Mouse (Mus musculus) lung, postnatal 25 days (tissue): ENCODE measurements around the gene Tnfrsf21.

Experiments used
- DNase-seq: peaks from one replicate; pipeline ENCODE4 v3.0.0; 2022; ENCODE audit warnings: low spot score

The Tnfrsf21 gene

DNA sequence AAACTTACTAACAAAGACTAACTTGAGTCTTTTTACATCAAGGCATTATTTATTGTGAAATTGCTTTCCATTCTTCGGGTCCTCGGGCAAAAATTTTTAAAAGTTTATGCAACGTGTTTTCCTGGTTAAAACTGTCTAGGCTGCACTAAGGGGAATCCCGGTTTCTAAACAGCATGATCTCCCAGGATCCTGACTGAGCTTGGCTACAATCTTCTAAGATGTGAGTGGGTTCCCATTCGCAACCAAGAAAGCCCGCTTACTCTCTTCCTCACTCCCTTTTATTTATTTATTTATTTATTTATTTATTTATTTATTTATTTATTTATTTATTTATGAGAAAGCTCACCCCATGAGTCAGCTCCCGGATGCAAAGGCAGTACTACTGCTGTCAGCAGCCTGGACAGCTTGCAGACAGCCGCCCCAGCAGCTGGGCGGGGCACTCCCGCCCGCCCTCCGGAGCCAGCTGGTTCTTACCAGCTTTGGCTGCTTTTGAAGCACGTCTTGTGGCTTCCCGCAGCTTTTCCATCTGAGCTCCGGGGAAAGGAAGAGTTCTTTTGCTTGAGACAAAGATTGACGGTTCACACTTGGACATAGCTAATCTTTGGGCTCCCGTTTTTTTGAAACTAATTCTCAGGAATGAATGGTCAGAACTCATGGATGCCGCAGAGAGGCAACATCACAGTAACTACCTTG, 60.6 kb downstream of the Tnfrsf21 start:
- DNase-seq = peak; percentile 69

- DNase-seq = no peak
These were observed 61.2 kb downstream of the Tnfrsf21 start for GRCm38 (mm10) chr17:43077540-43077939.

GRCm38 (mm10) chr17:43081225-43081624, 64.9 kb downstream of the Tnfrsf21 start:
- DNase-seq = no peak

- DNase-seq = no peak
These were observed 73.1 kb downstream of the Tnfrsf21 start for GRCm38 (mm10) chr17:43089496-43089895.

DNA sequence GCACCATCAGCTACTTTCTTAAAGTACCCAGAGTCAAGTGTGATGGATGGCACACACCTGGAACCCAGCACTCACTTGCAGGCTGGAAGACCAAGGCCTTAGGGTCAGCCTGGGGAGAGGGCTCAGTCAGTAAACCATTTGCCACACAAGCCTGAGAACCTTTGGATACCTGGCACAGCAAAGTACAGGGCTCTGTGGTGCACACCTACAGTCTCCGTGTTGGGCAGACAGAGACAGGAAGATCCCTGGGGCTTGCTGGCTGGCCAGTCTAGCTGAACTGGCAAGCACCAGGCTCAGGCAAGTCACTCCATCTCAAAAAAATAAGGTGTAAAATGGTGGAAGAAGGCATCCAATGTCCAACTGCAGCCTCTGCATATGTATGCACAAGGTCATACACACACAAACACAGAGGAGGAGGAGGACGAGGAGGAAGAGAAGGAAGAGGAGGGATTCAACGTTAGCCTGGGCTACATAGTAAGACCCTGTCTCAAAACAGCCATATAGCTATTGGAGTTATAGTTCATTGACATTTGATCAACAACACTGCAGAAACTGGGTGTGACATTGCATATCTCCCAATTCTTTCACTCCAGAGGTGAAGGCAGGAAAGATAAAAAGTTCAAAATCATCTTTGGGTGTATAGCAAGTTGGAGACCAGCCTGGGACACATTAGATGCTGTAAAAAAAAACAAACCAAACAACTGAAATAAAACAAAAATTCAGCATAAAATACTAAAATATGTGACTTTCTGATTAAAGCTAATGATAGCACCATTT, 74.8 kb downstream of the Tnfrsf21 start:
- no peak for DNase-seq

- no peak for DNase-seq
These were observed 76.1 kb downstream of the Tnfrsf21 start for GRCm38 (mm10) chr17:43092280-43092995.

GRCm38 (mm10) chr17:43094285-43094684, 77.9 kb downstream of the Tnfrsf21 start:
- no peak for DNase-seq

- no peak for DNase-seq
These were observed 80.8 kb downstream of the Tnfrsf21 start for GRCm38 (mm10) chr17:43097101-43097688.

DNA sequence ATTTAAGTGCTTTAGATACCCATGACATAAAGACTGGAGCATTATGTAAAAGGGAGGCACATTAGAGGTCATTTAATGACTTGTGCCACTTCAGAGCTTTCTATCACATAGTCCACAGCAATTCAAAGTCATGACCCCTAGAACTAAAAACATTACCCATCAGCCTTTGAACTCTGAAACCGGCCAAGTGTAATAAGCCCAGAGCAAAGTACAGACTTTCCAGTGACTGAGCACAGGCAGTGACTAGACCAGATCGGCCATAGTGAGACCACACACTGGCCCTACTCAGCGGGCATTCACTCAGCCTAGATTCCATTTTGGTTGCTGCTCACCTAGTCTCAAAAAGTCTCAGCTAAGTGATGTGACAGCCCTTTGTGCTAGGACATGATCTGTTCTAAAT, 89.8 kb downstream of the Tnfrsf21 start:
- no peak for DNase-seq

GRCm38 (mm10) chr17:43107338-43107737, 91.0 kb downstream of the Tnfrsf21 start:
- no peak for DNase-seq

DNA sequence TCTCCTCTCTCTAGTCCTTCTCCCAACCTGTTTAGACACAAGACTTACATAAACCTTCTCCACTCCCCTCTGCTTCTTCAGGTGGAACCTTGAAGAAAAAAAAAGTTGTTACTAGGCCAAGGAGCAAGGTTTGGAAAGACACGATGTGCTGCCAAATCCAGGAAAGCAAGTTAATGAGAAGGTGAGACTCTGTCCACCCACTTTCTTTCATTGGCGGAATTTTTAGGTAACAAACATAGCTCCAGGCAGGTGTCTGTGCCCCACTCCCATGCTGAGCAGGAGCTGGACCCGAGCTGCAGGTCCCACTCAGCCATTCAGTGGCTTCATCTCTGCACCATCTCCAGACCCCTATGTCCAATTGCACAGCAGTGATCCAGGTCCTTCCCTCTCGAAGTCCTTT, 93.1 kb downstream of the Tnfrsf21 start:
- DNase-seq = no peak

DNA sequence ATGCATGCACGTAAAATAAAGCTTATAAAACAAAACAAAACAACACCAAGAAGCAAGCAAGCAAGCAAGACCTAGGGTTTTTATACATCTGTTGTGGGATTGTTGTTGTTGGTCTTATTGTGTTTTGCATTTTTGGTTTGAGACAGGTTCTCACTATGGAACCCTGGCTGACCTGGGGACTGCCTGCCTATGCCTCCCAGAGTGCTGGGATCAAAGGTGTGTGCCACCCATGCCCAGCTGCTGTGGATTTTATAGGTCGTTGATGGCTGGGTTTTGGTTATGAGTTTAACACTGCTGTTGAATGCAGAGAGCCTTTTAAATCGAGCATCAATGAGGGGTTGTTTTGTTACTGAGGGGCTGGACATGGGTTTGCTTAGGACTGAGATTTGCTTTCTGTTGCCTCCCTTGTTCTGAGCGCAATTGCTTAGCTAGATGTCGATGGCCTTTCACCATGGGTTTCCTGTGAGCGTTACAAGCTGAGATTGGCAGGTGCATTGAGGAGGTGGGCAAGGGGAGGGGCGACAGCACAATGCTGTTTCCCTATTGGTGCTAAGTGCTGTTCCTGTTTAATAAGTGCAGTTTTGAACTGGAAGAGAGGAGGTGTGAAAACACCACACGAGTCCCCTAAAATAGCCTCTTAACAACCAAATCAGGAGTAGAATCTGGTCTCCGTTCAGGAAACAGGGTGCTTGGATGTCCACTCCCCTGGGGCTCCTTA, 94.0 kb downstream of the Tnfrsf21 start:
- DNase-seq = no peak

DNA sequence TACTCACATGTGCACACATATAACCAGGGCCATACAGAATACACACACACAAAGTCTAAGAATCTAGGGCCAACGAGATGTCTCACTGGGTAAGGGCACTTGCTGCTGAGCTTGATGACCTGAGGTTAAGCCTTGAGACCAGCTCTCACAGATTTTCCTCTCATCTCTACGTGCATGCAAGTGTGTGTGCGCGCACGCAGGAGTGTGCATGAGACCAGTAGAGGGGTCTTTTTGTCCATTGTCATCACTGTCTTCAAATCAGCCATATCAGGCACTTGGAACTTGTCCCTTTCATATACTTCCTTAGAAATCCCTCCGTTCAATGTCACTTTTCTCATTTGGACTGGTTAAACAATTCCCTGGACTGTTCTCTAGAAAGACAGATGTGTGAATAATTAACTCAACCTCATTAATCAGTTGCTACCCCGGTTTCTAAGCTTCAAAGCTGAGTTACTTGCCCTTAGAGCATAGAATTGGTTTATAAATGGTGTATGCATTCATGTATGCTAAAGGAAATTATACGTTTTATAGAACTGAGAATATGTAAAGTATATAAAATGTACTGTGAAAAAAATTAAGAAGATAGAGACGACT, 97.1 kb downstream of the Tnfrsf21 start:
- no peak for DNase-seq

- no peak for DNase-seq
These were observed 97.8 kb downstream of the Tnfrsf21 start for GRCm38 (mm10) chr17:43114086-43114581.

DNA sequence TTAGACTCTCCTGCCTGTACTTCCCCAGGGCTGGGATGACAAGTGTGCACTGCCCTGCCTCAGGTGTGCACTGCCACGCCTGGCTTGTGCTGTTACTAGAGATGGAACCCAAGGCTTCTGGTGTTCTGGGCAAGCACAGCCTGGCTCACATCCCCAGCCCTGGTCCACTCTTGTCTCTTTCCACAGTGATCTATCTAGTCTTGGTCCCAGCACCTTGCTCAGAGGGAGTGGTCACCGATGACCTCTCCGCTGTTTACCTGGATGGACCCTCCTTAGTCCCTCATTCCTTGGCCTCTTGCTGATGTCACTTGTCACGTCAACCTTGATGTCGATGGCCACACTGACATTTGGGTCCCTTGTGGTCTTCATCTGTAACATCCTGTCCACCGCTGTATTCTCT, 98.6 kb downstream of the Tnfrsf21 start:
- no peak for DNase-seq

- DNase-seq = no peak
These were observed 100.4 kb downstream of the Tnfrsf21 start for GRCm38 (mm10) chr17:43116748-43117147.

GRCm38 (mm10) chr17:43119446-43119845, 103.1 kb downstream of the Tnfrsf21 start:
- peak; percentile 9 for DNase-seq

GRCm38 (mm10) chr17:43121096-43121495, 104.7 kb downstream of the Tnfrsf21 start:
- no peak for DNase-seq

GRCm38 (mm10) chr17:43128305-43128704, 112.0 kb downstream of the Tnfrsf21 start:
- no peak for DNase-seq

DNA sequence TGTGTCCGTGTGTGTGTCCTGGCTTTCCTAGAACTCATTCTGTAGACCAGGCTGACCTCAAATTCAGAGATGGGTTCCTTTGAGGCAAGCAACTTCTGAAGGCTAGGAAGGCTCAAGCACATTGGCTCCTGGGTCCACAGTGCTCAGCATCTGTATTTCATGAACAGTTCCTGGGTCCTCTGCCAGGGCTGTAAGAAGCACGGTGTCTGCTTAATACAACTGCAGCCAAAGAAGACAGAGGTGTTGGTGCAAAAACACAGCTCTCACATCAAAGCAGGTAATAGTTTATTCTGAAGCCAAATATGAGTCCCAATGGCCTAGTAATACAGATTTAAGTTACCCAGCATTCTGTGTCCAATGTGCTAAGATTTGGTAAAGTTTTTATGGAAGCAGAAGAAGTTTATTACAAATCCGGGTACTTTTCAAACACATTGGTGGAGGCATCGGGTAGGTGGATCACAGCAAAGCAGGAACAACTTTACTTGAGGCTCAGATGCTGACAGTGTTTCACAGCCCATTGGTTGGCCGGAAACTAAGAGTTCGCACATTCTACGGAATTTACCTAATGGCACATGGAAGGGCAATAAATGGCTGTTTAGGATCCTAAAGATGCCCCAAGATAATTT, 112.7 kb downstream of the Tnfrsf21 start:
- no peak for DNase-seq
